Mouse (Mus musculus) lung, adult 2 months (tissue): Measurements from ENCODE around the gene Sync. TPM values are rescaled to one million over a fixed set of nuclear protein-coding genes. Genes with fewer than 3 reads are reported as not detected.

Experiments used
- DNase-seq: peaks from one replicate; pipeline ENCODE4 v3.0.0; 2022
- H3K4me1 ChIP-seq: fragments of 200-500 bp; 2 replicates; pipeline ENCODE4 v1.6.1; 2011; ENCODE audit warnings: low read length; ENCODE audit not compliant: control insufficient read depth, insufficient read depth
- H3K4me3 ChIP-seq: fragments of 200-500 bp; replicated peaks from 2 replicates; pipeline ENCODE3; 2011; ENCODE audit warnings: low read depth, mild to moderate bottlenecking, control low read depth, low read length; ENCODE audit errors: extremely low read depth
- CTCF ChIP-seq: fragments of 200-500 bp; IDR thresholded peaks from 2 replicates; pipeline ENCODE4 v1.5.1; 2011; ENCODE audit warnings: mild to moderate bottlenecking, low read length, control low read depth; ENCODE audit not compliant: insufficient read depth
- POLR2A ChIP-seq: fragments of 200-500 bp; IDR thresholded peaks from 2 replicates; pipeline ENCODE4 v1.6.1; 2011; ENCODE audit warnings: low read depth, mild to moderate bottlenecking, control low read depth, low read length, borderline replicate concordance; ENCODE audit errors: extremely low read depth
- WGBS: fragments of 180-500 bp; shearing (Covaris S2); methylation state at CpG from one replicate; pipeline ENCODE4 v1.1.7; 2018; 5-methylcytosine and 5-hydroxymethylcytosine counted together
- polyA plus RNA-seq: library from polyadenylated mRNA; depleted of rRNA; stranded (reverse); fragments of >200 nt; gene quantifications from 2 replicates; pipeline ENCODE4 v1.2.3, GENCODE M21; 2012; rRNA removed

The Sync gene
- polyA plus RNA-seq, 1 experiment, result 2.8 TPM

DNA sequence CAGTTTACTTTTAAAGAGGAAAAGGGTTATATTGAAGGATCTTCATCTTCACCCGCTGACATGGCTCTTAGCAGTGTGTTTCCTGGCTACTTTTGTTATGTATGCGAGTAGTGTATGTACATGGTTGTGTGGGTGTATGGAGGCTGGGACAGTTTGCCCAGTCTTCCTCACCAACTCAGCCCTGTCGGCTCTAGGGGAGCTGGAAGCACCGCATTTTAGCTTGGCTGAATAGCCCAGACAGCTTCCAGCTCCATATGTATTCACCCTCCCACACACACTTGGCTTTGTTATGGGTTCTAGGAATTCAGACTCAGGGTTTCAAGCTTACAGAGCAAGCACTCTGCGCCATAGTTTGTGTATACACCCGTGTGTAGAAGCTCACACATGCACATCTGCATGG, 63.7 kb downstream of the Sync start:
- no peaks in the 10 kb centered on the region for H3K4me1 ChIP-seq
- WGBS, result 70% methylated on average over 6 of the region's 6 CpGs
- no peak for TF ChIP-seq CTCF
- no peak for TF ChIP-seq POLR2A
- no peak for DNase-seq
- H3K4me3 ChIP-seq, result no peak overlapping the region

- no peak for DNase-seq
- Histone ChIP-seq H3K4me1 (no peaks in the 10 kb centered on the region), H3K4me3 (no peak overlapping the region)
- WGBS, result 89% methylated on average over 12 of the region's 12 CpGs
- no peak for TF ChIP-seq CTCF
- TF ChIP-seq POLR2A, result no peak
These were observed 65.8 kb downstream of the Sync start for GRCm38 (mm10) chr4:129353176-129353575.

- 73% methylated on average over 15 of the region's 15 CpGs for WGBS
- DNase-seq, result no peak
- Histone ChIP-seq H3K4me3 (no peak overlapping the region), H3K4me1 (no peaks in the 10 kb centered on the region)
- TF ChIP-seq POLR2A (no peak), CTCF (no peak)
These were observed 66.8 kb downstream of the Sync start for GRCm38 (mm10) chr4:129354236-129354635.

- DNase-seq, result no peak
- Histone ChIP-seq H3K4me1 (no peaks in the 10 kb centered on the region), H3K4me3 (no peak overlapping the region)
- 83% methylated on average over 15 of the region's 15 CpGs for WGBS
- no peak for TF ChIP-seq POLR2A
- TF ChIP-seq CTCF, result no peak
These were observed 70.3 kb downstream of the Sync start for GRCm38 (mm10) chr4:129357613-129358163.

Other genes starting within 250 kb of the Sync start
- 51.1 and 70.7 TPM in 2 replicates for gene Rnf19b, start 229.3 kb upstream of the Sync start, polyA plus RNA-seq
- 5.8 and 39.0 TPM in 2 replicates for gene Tmem54, start 182.1 kb upstream of the Sync start, polyA plus RNA-seq
- gene Hpca, start 165.6 kb upstream of the Sync start, polyA plus RNA-seq, result 0.23 TPM in 1 of 2 replicates, not detected in the other
- gene Fndc5, start 150.6 kb upstream of the Sync start, polyA plus RNA-seq, result 4.5 and 5.5 TPM in 2 replicates
- 8.5 and 10.5 TPM in 2 replicates for gene S100pbp, start 97.9 kb upstream of the Sync start, polyA plus RNA-seq
- gene Yars, start 97.9 kb upstream of the Sync start, polyA plus RNA-seq, result 9.0 and 15.4 TPM in 2 replicates
- 47.1 and 50.1 TPM in 2 replicates for gene C77080, start 26.2 kb upstream of the Sync start, polyA plus RNA-seq
- 16.7 and 23.5 TPM in 2 replicates for gene Rbbp4, start 47.8 kb downstream of the Sync start, polyA plus RNA-seq
- gene Zbtb8os, start 48.1 kb downstream of the Sync start, polyA plus RNA-seq, result 5.8 and 11.3 TPM in 2 replicates
- gene Zbtb8a, start 90.5 kb downstream of the Sync start, polyA plus RNA-seq, result 8.8 and 13.9 TPM in 2 replicates
- 0.12 and 0.14 TPM in 2 replicates for gene Zbtb8b, start 153.2 kb downstream of the Sync start, polyA plus RNA-seq
- gene Bsdc1, start 174.0 kb downstream of the Sync start, polyA plus RNA-seq, result 18.9 and 28.4 TPM in 2 replicates
- gene Tssk3, start 203.4 kb downstream of the Sync start, polyA plus RNA-seq, result 0.12 TPM in 1 of 2 replicates, not detected in the other
- 0.80 and 1.1 TPM in 2 replicates for gene Fam229a, start 203.6 kb downstream of the Sync start, polyA plus RNA-seq
- 16.6 and 18.6 TPM in 2 replicates for gene Marcksl1, start 226.0 kb downstream of the Sync start, polyA plus RNA-seq